Mouse (Mus musculus) midbrain, embryonic 16.5 days (tissue): Measurements from ENCODE around the gene Lgr6. TPM values are rescaled to one million over a fixed set of nuclear protein-coding genes. Genes with fewer than 3 reads are reported as not detected.

Experiments
- ATAC-seq: fragments of 200-750 bp; cut with Nextera tagmentation; 2 replicates; pipeline ENCODE4 v1.8.0; 2017; ENCODE audit warnings: moderate TSS enrichment
- H3K27ac ChIP-seq: fragments of 300-500 bp; sonication (generic); 2 replicates; pipeline ENCODE4 v1.5.1; 2014; ENCODE audit warnings: mild to moderate bottlenecking, low read length, mixed read lengths
- H3K27me3 ChIP-seq: fragments of 300-500 bp; sonication (generic); 2 replicates; pipeline ENCODE4 v1.6.1; 2014; ENCODE audit warnings: low read depth, low read length, mixed read lengths; ENCODE audit not compliant: control insufficient read depth, insufficient read depth
- H3K36me3 ChIP-seq: fragments of 300-500 bp; sonication (generic); 2 replicates; pipeline ENCODE4 v1.6.1; 2014; ENCODE audit warnings: mild to moderate bottlenecking, low read length, moderate library complexity, mixed read lengths; ENCODE audit not compliant: control insufficient read depth, insufficient read depth
- H3K4me1 ChIP-seq: fragments of 300-500 bp; sonication (generic); 2 replicates; pipeline ENCODE4 v1.6.1; 2014; ENCODE audit warnings: mild to moderate bottlenecking, low read length, mixed read lengths; ENCODE audit not compliant: control insufficient read depth, insufficient read depth
- H3K4me2 ChIP-seq: fragments of 300-500 bp; sonication (generic); 2 replicates; pipeline ENCODE4 v1.6.1; 2014; ENCODE audit warnings: mild to moderate bottlenecking, low read length, mixed read lengths
- H3K4me3 ChIP-seq: fragments of 300-500 bp; sonication (generic); 2 replicates; pipeline ENCODE4 v1.5.1; 2014; ENCODE audit warnings: low read depth, mild to moderate bottlenecking, low read length, moderate library complexity, mixed read lengths
- H3K9ac ChIP-seq: fragments of 300-500 bp; sonication (generic); 2 replicates; pipeline ENCODE4 v1.6.1; 2014; ENCODE audit warnings: low read depth, low read length, mixed read lengths
- H3K9me3 ChIP-seq: fragments of 300-500 bp; sonication (generic); replicated peaks from 2 replicates; pipeline ENCODE4 v1.6.1; 2014; ENCODE audit warnings: mild to moderate bottlenecking, low read length, mixed read lengths; ENCODE audit not compliant: control insufficient read depth, poor library complexity, severe bottlenecking
- WGBS: fragments of 180-500 bp; shearing (Covaris S2); extraction: QIAGEN DNeasy Blood & Tissue Kit; methylation state at CpG from one replicate; pipeline ENCODE4 v1.1.7; 2014; 5-methylcytosine and 5-hydroxymethylcytosine counted together
- polyA plus RNA-seq: library from polyadenylated mRNA; unstranded; fragments of >200 nt; fragmentation: Nextera tagmentation; extraction: Ambion mirVana; gene quantifications from 2 replicates; pipeline ENCODE4 v1.2.1, GENCODE M21; 2015

The Lgr6 gene
- polyA plus RNA-seq, 1 experiment from 2014 or later: 1.2 TPM

- Histone ChIP-seq H3K9ac (peak within 1 kb of the TSS; percentile 78), H3K27ac (peak within 1 kb of the TSS; percentile 90), H3K4me2 (peak within 1 kb of the TSS; percentile 82), H3K36me3 (no peaks in the 10 kb centered on the region), H3K9me3 (no peaks in the 10 kb centered on the region), H3K4me1 (peaks cover 14% of the 10 kb centered on the region), H3K27me3 (no peaks in the 10 kb centered on the region), H3K4me3 (peak within 1 kb of the TSS; percentile 72)
- ATAC-seq: peak; percentile 99
- under 1% methylated on average over 38 of the region's 39 CpGs for WGBS
Measured at GRCm38 (mm10) chr1:134955637-134956176, 149.4 kb downstream of the Lgr6 start, which contains the start of gene Ppp1r12b. Gene Ppp1r12b (minus strand): TSS chr1:134955942.

- Histone ChIP-seq H3K27me3 (no peaks in the 10 kb centered on the region), H3K4me3 (peak overlapping the region; percentile 72), H3K4me2 (peak overlapping the region; percentile 82), H3K9me3 (no peaks in the 10 kb centered on the region), H3K4me1 (peaks cover 15% of the 10 kb centered on the region), H3K36me3 (no peaks in the 10 kb centered on the region), H3K9ac (peak overlapping the region; percentile 78), H3K27ac (peak overlapping the region; percentile 90)
- 4% methylated on average over 16 of the region's 16 CpGs for WGBS
- no peak for ATAC-seq
Measured at GRCm38 (mm10) chr1:134955050-134955636, 149.9 kb downstream of the Lgr6 start.

- no peak overlapping the region for H3K27ac ChIP-seq
Measured at GRCm38 (mm10) chr1:134949946-134950345, 155.1 kb downstream of the Lgr6 start.

DNA sequence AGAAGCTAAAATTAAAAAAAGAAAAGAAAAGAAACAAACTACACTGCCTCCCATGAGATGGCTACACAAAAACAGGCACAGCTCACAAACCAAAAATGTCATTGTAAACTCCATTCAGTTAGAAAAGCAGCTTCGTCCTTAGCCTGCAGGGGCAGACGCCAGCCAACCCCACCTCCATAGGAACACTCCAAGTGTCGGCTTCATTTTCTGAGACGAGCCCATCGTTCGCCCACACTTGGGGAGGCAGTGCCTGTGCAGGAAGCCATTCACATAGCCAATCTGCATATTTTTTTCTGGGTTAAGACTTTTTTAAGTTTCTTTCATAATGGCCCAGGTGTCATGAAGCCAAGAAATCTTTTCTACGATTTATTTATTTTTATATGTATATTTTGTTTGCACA lies 157.5 kb downstream of the Lgr6 start:
- no peaks in the 10 kb centered on the region for H3K9me3 ChIP-seq
- no peak overlapping the region for H3K4me2 ChIP-seq
- H3K27ac ChIP-seq: no peak overlapping the region
- WGBS: 87% methylated on average over 7 of the region's 7 CpGs
- no peak overlapping the region for H3K9ac ChIP-seq
- ATAC-seq: no peak
- no peak overlapping the region for H3K4me3 ChIP-seq
- no peaks in the 10 kb centered on the region for H3K27me3 ChIP-seq
- 0 out of 2 replicates have a peak, but pooled peaks cover 2% of the 10 kb centered on the region for H3K36me3 ChIP-seq
- 0 out of 2 replicates have a peak, but pooled peaks cover 2% of the 10 kb centered on the region for H3K4me1 ChIP-seq

More at GRCm38 (mm10) chr1:134949946-134950345, 155.1 kb downstream of the Lgr6 start:
- Histone ChIP-seq H3K27me3 (no peaks in the 10 kb centered on the region), H3K9me3 (no peaks in the 10 kb centered on the region), H3K4me3 (no peak overlapping the region), H3K4me1 (peaks cover 14% of the 10 kb centered on the region), H3K4me2 (no peak overlapping the region), H3K9ac (no peak overlapping the region), H3K36me3 (0 out of 2 replicates have a peak, but pooled peaks cover 2% of the 10 kb centered on the region)
- ATAC-seq: no peak
- WGBS: 84% methylated on average over 3 of the region's 3 CpGs

DNA sequence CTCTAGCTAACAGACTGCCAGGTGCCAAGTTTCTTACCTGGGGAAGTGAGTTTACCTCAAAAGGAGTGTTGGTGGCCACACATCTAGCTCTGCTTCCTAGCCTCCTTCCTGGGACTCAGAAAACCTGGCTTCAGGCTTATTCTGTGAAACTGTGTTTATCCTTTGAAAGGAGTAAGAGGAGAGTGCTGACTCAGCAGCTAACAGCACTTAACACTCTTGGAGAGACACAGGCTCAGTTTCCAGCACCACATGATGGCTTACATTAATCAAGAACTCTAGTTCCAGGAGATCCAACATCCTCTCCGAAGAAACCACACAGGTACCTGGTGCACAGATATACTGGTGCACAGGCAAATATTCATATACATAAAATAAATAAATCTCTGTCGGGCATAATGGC lies 162.2 kb downstream of the Lgr6 start:
- Histone ChIP-seq H3K4me1 (no peaks in the 10 kb centered on the region), H3K36me3 (0 out of 2 replicates have a peak, but pooled peaks cover 2% of the 10 kb centered on the region), H3K4me3 (no peak overlapping the region), H3K9ac (no peak overlapping the region), H3K9me3 (no peaks in the 10 kb centered on the region), H3K27me3 (no peaks in the 10 kb centered on the region), H3K4me2 (no peak overlapping the region), H3K27ac (no peak overlapping the region)
- WGBS: 97% methylated on average over 2 of the region's 2 CpGs
- ATAC-seq: no peak

DNA sequence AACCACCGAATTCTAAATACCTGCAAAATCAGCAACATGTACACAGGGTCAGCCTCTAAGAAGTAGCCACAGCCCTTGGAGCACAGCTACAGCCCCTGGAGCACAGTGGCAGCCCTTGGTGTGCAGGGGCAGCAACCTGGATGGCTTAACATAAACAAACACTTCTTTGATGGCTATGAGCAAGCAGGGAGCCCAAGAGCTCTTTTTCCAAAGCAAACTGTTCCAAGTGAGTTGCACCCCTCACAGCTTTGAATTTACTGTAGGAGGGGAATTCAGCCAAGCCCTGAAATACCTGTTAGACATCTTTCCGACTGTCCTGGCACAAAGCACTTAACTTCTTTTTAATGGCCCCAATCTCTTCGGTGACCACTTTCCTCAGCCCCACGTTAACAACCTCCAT lies 164.2 kb downstream of the Lgr6 start:
- H3K4me1 ChIP-seq: no peaks in the 10 kb centered on the region
- H3K27ac ChIP-seq: no peak overlapping the region
- no peak overlapping the region for H3K4me2 ChIP-seq
- H3K36me3 ChIP-seq: no peaks in the 10 kb centered on the region
- H3K4me3 ChIP-seq: no peak overlapping the region
- no peaks in the 10 kb centered on the region for H3K9me3 ChIP-seq
- WGBS: 72% methylated on average over 4 of the region's 4 CpGs
- H3K27me3 ChIP-seq: no peaks in the 10 kb centered on the region
- no peak overlapping the region for H3K9ac ChIP-seq
- ATAC-seq: no peak

GRCm38 (mm10) chr1:134938233-134938632 lies 166.8 kb downstream of the Lgr6 start:
- H3K27ac ChIP-seq: no peak overlapping the region
- H3K4me2 ChIP-seq: no peak overlapping the region
- H3K36me3 ChIP-seq: no peaks in the 10 kb centered on the region
- WGBS: 92% methylated on average over 1 of the region's 1 CpGs
- H3K4me3 ChIP-seq: no peak overlapping the region
- H3K27me3 ChIP-seq: no peaks in the 10 kb centered on the region
- no peaks in the 10 kb centered on the region for H3K4me1 ChIP-seq
- no peak overlapping the region for H3K9ac ChIP-seq
- no peak for ATAC-seq
- no peaks in the 10 kb centered on the region for H3K9me3 ChIP-seq

DNA sequence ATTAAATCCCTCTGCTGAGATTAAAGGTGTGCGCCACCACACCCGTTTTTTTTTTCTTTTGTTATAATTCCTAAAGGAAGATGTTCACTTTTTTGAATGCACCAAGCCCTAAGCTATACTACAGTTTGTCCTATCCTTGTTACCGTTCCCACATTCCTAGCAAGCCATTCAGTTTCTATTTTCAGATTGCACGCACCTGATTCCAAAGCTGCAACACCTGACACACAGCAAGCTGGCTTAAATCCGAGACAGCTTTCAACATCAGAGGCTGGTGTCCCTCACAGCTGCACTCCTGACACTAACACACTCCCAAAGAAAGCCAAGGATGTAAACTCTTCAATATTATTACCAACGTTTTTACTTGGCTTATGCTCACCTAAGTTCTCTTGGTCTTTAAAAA lies 168.7 kb downstream of the Lgr6 start:
- Histone ChIP-seq H3K9ac (no peak overlapping the region), H3K9me3 (no peaks in the 10 kb centered on the region), H3K36me3 (no peaks in the 10 kb centered on the region), H3K27ac (no peak overlapping the region), H3K4me2 (no peak overlapping the region), H3K4me1 (no peaks in the 10 kb centered on the region), H3K27me3 (no peaks in the 10 kb centered on the region), H3K4me3 (no peak overlapping the region)
- WGBS: 93% methylated on average over 6 of the region's 6 CpGs
- no peak for ATAC-seq
